Mouse (Mus musculus) limb, embryonic 10.5 days (tissue): ENCODE data around the gene Hoxa9. TPM values are rescaled to one million over a fixed set of nuclear protein-coding genes. Genes with fewer than 3 reads are reported as not detected.
A peak's percentile ranks its signal among the peaks of the same experiment; 100 is the strongest.

Experiments
- DNase-seq: peaks from one replicate; pipeline ENCODE4 v3.0.0-alpha.2; 2017; ENCODE audit warnings: low spot score
- H3K27ac ChIP-seq: fragments of 300-500 bp; sonication (generic); 2 replicates; pipeline ENCODE4 v1.5.1; 2016; ENCODE audit warnings: mild to moderate bottlenecking
- H3K27me3 ChIP-seq: fragments of 300-500 bp; sonication (generic); 2 replicates; pipeline ENCODE4 v1.6.1; 2016; ENCODE audit warnings: low read depth, mild to moderate bottlenecking; ENCODE audit not compliant: poor library complexity, severe bottlenecking
- H3K36me3 ChIP-seq: fragments of 300-500 bp; sonication (generic); 2 replicates; pipeline ENCODE4 v1.6.1; 2016; ENCODE audit warnings: mild to moderate bottlenecking, moderate library complexity
- H3K4me1 ChIP-seq: fragments of 300-500 bp; sonication (generic); 2 replicates; pipeline ENCODE4 v1.6.1; 2016
- H3K4me3 ChIP-seq: fragments of 300-500 bp; sonication (generic); 2 replicates; pipeline ENCODE4 v1.5.1; 2016; ENCODE audit warnings: mild to moderate bottlenecking, moderate library complexity
- H3K9me3 ChIP-seq: fragments of 300-500 bp; sonication (generic); replicated peaks from 2 replicates; pipeline ENCODE4 v1.6.1; 2016; ENCODE audit warnings: mild to moderate bottlenecking
- WGBS: fragments of 180-500 bp; shearing (Covaris S2); methylation state at CpG from one replicate; pipeline ENCODE4 v1.1.7; 2016; 5-methylcytosine and 5-hydroxymethylcytosine counted together
- polyA plus RNA-seq: library from polyadenylated mRNA; unstranded; fragments of >200 nt; fragmentation: Nextera tagmentation; extraction: Ambion mirVana; gene quantifications from 2 replicates; pipeline ENCODE4 v1.2.1, GENCODE M21; 2016

The Hoxa9 gene
- polyA plus RNA-seq, 1 experiment from 2014 or later: 95.7 TPM

- H3K4me1 ChIP-seq: peaks cover 46% of the 10 kb centered on the region
- no peaks in the 10 kb centered on the region for H3K9me3 ChIP-seq
- H3K27me3 ChIP-seq: peaks cover 85% of the 10 kb centered on the region
- H3K4me3 ChIP-seq: peak overlapping the region; percentile 53
- peak; percentile 91 for DNase-seq
- H3K36me3 ChIP-seq: no peaks in the 10 kb centered on the region
- H3K27ac ChIP-seq: peak overlapping the region; percentile 1; the same call in 1 of the 2 replicates
- under 1% methylated on average over 6 of the region's 6 CpGs for WGBS
Observed at GRCm38 (mm10) chr6:52256956-52257355, 26.1 kb upstream of the Hoxa9 start.

GRCm38 (mm10) chr6:52253511-52254500 lies 22.9 kb upstream of the Hoxa9 start:
- Histone ChIP-seq H3K27me3 (peaks cover 85% of the 10 kb centered on the region), H3K4me1 (peaks cover 55% of the 10 kb centered on the region), H3K27ac (peak overlapping the region; percentile 87), H3K9me3 (no peaks in the 10 kb centered on the region), H3K36me3 (peaks cover 16% of the 10 kb centered on the region), H3K4me3 (peak overlapping the region; percentile 90)
- peak; percentile 61 for DNase-seq
- under 1% methylated on average over 59 of the region's 59 CpGs for WGBS

GRCm38 (mm10) chr6:52252775-52253376 lies 22.0 kb upstream of the Hoxa9 start:
- H3K4me3 ChIP-seq: peak overlapping the region; percentile 90
- under 1% methylated on average over 35 of the region's 35 CpGs for WGBS
- H3K4me1 ChIP-seq: peaks cover 64% of the 10 kb centered on the region
- peaks cover 16% of the 10 kb centered on the region for H3K36me3 ChIP-seq
- no peaks in the 10 kb centered on the region for H3K9me3 ChIP-seq
- peak; percentile 78 for DNase-seq
- peak overlapping the region; percentile 87 for H3K27ac ChIP-seq
- peaks cover 86% of the 10 kb centered on the region for H3K27me3 ChIP-seq

GRCm38 (mm10) chr6:52252016-52252774 lies 21.3 kb upstream of the Hoxa9 start:
- 1% methylated on average over 24 of the region's 24 CpGs for WGBS
- peak overlapping the region; percentile 87 for H3K27ac ChIP-seq
- H3K36me3 ChIP-seq: peaks cover 16% of the 10 kb centered on the region
- peaks cover 64% of the 10 kb centered on the region for H3K4me1 ChIP-seq
- H3K4me3 ChIP-seq: peak overlapping the region; percentile 90
- peak; percentile 66 for DNase-seq
- H3K9me3 ChIP-seq: no peaks in the 10 kb centered on the region
- H3K27me3 ChIP-seq: peaks cover 90% of the 10 kb centered on the region

GRCm38 (mm10) chr6:52251177-52251879 lies 20.4 kb upstream of the Hoxa9 start:
- Histone ChIP-seq H3K36me3 (peaks cover 16% of the 10 kb centered on the region), H3K27ac (peak overlapping the region; percentile 87), H3K4me3 (peak overlapping the region; percentile 90), H3K9me3 (no peaks in the 10 kb centered on the region), H3K4me1 (peaks cover 72% of the 10 kb centered on the region), H3K27me3 (peaks cover 94% of the 10 kb centered on the region)
- DNase-seq: no peak
- 8% methylated on average over 7 of the region's 7 CpGs for WGBS

- peak overlapping the region; percentile 90 for H3K4me3 ChIP-seq
- DNase-seq: peak; percentile 45
- peak overlapping the region; percentile 99 for H3K27ac ChIP-seq
- peaks cover 16% of the 10 kb centered on the region for H3K36me3 ChIP-seq
- WGBS: 10% methylated on average over 4 of the region's 4 CpGs
- H3K9me3 ChIP-seq: no peaks in the 10 kb centered on the region
- H3K27me3 ChIP-seq: peaks cover 93% of the 10 kb centered on the region
- peaks cover 82% of the 10 kb centered on the region for H3K4me1 ChIP-seq
Observed at GRCm38 (mm10) chr6:52249826-52250225, 18.9 kb upstream of the Hoxa9 start.

- H3K36me3 ChIP-seq: peaks cover 16% of the 10 kb centered on the region
- peaks cover 89% of the 10 kb centered on the region for H3K27me3 ChIP-seq
- H3K9me3 ChIP-seq: no peaks in the 10 kb centered on the region
- peaks cover 82% of the 10 kb centered on the region for H3K4me1 ChIP-seq
- H3K27ac ChIP-seq: peak overlapping the region; percentile 99
- WGBS: under 1% methylated on average over 16 of the region's 16 CpGs
- H3K4me3 ChIP-seq: peak overlapping the region; percentile 90
- no peak for DNase-seq
Observed at GRCm38 (mm10) chr6:52249415-52249738, 18.5 kb upstream of the Hoxa9 start.

- Histone ChIP-seq H3K36me3 (peaks cover 18% of the 10 kb centered on the region), H3K4me1 (peaks cover 78% of the 10 kb centered on the region), H3K27ac (peak overlapping the region; percentile 99), H3K9me3 (no peaks in the 10 kb centered on the region), H3K27me3 (peaks cover 85% of the 10 kb centered on the region), H3K4me3 (peak overlapping the region; percentile 90)
- DNase-seq: peak; percentile 73
- 2% methylated on average over 27 of the region's 27 CpGs for WGBS
Observed at GRCm38 (mm10) chr6:52248638-52249414, 17.9 kb upstream of the Hoxa9 start.

- H3K27ac ChIP-seq: peak overlapping the region; percentile 99
- DNase-seq: peak; percentile 63
- H3K9me3 ChIP-seq: no peaks in the 10 kb centered on the region
- H3K36me3 ChIP-seq: peaks cover 26% of the 10 kb centered on the region
- H3K27me3 ChIP-seq: peaks cover 85% of the 10 kb centered on the region
- H3K4me3 ChIP-seq: peak overlapping the region; percentile 90
- H3K4me1 ChIP-seq: peaks cover 78% of the 10 kb centered on the region
- under 1% methylated on average over 23 of the region's 23 CpGs for WGBS
Observed at GRCm38 (mm10) chr6:52247766-52248637, 17.1 kb upstream of the Hoxa9 start.

- peak overlapping the region; percentile 99 for H3K27ac ChIP-seq
Observed at GRCm38 (mm10) chr6:52246916-52247315, 16.0 kb upstream of the Hoxa9 start.

GRCm38 (mm10) chr6:52246403-52246803 lies 15.5 kb upstream of the Hoxa9 start:
- peak overlapping the region; percentile 99 for H3K27ac ChIP-seq
- DNase-seq: no peak
- peak overlapping the region; percentile 90 for H3K4me3 ChIP-seq
- H3K27me3 ChIP-seq: peaks cover 84% of the 10 kb centered on the region
- no peaks in the 10 kb centered on the region for H3K9me3 ChIP-seq
- WGBS: under 1% methylated on average over 26 of the region's 26 CpGs
- peaks cover 34% of the 10 kb centered on the region for H3K36me3 ChIP-seq
- H3K4me1 ChIP-seq: peaks cover 77% of the 10 kb centered on the region

More at GRCm38 (mm10) chr6:52246916-52247315, 16.0 kb upstream of the Hoxa9 start:
- peak overlapping the region; percentile 90 for H3K4me3 ChIP-seq
- H3K27me3 ChIP-seq: peaks cover 84% of the 10 kb centered on the region
- H3K36me3 ChIP-seq: peaks cover 34% of the 10 kb centered on the region
- WGBS: 0% methylated on average over 3 of the region's 3 CpGs
- H3K9me3 ChIP-seq: no peaks in the 10 kb centered on the region
- DNase-seq: no peak
- peaks cover 77% of the 10 kb centered on the region for H3K4me1 ChIP-seq
